Mouse (Mus musculus) adrenal gland, adult 8-10 months (tissue): Measurements from ENCODE around the gene Dynlt1b. TPM values are rescaled to one million over a fixed set of nuclear protein-coding genes. Genes with fewer than 3 reads are reported as not detected.
"Not testable (repeated sequence)": the region's sequence is repeated elsewhere in the genome, so short reads cannot be mapped to it uniquely, and the experiment has no call there.

ENCODE experiments used
- DNase-seq: peaks from one replicate; pipeline ENCODE4 v3.0.0; 2022
- total RNA-seq, 4 experiments: library from RNA; stranded (reverse); gene quantifications; 2 replicates each; pipeline ENCODE4 v1.2.4; 2022

Dynlt1b gene
- total RNA-seq, 4 experiments from 2014 or later: 90.2 to 122 (median 107) TPM

DNA sequence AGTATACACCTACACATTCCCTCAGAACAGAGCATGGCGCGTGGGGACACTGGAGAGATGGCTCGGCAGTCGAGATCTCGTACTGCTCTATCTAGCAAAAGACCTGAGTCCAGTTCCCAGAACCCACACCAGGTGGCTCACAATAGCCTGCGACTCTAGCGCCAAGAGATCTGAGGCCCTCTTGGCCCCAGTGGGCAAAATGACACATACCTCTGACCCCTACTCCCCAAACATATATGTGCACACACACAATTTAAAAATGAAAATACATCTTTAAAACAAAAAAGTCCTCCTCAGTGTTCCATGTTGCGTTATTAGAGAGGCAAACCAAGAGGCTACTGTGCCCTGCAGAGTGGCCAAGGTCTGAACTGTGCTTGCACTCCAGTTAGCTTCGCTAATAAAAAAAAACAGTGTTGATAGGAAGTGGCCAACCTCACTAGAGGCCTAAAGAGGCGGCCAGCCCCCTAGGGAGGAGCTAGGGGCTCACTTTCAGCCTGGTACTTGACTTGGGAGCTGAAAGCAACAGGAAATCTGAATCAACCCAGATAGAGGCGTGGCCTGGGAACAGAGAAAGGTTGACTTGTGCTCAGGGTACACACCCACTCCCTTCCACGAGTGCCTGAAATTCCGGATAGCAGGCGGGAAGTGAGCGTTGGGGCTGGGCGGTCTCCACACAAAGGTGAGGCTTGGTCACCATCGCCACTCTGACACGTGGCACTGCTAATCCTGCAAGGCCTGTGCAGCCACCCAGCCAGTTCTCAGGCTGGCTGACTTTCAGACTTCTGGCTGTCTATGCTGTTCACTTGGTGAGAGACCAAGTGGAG is 37.9 kb downstream of the Dynlt1b start:
- not testable (repeated sequence) for DNase-seq

DNA sequence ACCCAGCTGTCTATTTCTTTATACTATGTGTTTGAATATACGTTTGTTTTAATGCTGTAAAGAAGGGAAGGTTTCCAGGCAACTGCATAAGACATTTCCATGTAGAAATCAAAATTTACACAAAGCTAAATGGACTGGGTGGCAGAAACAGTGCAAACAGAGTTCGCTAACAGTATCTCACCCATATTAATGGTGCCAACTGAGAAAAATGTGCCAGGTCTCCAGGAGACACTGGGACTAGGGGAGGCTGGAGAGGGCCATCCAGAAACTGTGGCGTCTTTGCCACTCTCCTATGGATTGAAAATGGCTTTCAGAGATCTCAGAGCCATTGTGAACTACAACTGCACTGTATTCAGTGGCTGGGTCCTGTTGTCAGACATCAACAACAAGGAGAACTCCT is 40.1 kb downstream of the Dynlt1b start:
- DNase-seq: not testable (repeated sequence)

DNA sequence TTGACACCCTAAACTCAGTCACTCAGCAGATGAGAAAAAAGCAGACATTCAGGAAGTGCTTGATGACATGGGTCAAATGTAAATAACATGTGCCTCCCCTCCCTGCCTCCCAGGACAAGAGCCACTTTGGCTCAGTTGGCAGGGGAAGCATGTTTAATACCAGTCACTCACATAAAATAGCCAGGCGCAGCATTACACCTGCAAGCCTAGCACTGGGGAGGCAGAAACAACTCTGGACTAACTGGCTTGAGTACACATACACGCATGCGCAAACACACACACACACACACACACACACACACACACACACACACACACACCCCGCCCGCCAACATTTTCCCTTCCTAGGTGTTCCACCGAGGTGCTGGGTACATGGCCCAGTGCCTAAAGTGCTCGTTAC is 40.8 kb downstream of the Dynlt1b start:
- not testable (repeated sequence) for DNase-seq

DNA sequence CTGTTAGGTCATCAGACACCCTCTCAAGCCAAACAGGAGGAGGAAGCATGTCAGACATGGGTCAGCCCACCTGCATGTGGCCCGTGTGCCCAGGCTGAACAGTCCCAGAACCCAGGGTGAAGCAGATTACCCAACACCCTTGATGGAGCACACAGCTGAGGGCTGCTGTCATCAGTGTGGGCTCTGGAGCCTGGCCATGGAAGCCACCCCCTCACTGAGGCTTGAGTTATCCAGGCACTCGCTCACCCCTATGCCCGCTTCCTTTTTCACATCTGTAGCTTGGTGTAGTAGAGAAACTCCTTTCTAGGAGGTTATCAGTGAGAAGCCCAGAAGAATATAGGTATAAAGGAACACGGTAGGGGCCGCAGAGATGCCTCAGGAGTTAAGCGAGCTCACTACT is 45.4 kb downstream of the Dynlt1b start:
- not testable (repeated sequence) for DNase-seq

DNA sequence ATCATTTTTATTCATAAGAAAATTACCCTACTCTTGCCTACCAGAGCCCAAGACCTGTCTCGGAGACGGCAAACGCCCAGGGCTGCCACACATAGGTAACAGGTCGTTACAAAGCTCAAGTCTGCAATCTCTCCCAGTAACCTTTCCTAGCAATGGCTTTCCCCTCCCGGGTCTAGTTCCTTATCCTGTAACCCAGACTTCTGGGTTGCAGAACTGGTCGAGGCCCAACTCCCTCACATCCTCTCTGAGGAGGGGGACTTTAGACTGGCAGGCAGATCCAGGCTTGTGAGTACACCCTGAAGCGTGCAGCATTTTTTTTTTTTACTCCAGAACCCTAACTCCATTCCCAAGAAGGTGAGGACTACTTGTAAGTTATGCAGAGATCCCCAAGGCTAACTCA is 46.0 kb downstream of the Dynlt1b start:
- DNase-seq: not testable (repeated sequence)

DNA sequence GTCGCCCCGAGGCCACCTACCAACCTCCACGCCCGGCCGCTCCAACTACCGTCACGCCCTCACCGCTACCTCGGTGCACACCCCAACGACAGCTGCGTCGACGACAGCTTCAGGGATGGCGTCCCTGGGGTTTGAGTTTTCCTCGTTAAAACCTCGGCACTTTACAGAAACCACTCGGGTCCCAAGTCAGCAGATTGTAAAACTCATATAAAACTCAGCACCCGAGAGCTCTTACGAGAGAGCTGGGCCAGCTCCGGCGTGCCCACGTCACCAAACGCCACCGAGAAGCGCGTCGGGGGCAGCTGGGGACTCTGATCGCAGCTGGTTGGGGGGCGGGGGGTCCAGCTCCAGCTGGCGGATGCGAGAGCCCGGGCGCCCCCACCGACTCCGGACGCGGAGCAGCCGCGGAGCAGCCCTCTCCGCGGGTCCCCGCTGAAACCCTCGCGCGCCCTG is 46.6 kb downstream of the Dynlt1b start:
- not testable (repeated sequence) for DNase-seq

DNA sequence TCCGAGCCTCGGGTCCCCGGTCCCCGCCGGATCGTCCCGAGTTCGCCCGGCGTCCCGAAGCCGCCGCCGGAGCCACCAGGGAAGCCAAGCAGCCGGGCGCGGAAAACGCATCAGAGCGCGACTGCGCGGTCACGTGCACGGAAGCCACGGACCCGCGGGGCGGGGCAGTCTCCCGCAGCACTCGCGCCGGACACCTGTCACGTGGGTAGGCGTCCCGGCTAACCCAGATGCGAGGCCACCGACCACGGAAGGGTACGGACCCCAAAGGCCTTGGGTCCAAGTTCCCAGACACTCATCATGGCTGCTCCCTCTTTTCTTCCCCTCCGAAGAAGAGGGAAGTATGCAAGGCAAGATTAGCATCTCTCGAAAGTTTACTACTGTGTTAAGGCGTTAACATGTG is 47.1 kb downstream of the Dynlt1b start:
- not testable (repeated sequence) for DNase-seq

DNA sequence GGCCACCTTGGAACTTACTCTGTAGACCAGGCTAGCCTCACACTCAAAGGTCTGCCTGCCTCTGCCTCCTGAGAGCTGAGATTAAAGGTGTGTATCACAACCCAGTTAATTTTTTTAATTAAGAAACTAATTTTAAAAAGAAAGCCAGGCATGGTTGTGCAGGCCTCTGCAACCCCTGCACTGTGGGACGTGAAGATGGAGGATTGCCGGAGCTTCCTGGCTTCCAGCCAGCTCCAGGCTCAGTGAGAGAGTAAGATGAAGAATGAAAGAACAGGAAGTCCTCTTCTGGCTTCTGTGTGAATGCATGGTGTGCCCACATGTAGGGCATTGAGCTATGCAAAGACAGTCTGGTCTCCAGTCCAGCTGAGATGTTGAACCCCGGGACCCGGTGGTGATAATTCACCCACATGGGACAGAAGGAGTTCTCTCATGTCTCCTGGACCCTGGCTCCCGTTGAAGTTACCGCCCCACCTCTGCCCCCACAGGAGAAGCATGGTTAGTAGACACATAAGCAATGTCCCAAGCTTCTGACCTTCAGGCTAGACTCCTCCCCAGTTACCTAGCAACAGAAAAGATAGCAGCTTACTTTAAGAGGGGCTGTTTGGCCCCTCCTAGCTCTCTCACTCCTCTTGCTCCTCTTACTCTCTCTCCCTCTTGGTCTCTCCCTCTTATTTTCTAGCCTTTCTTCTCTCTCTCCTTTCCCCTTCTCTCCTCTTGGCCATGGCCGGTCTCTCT is 51.1 kb downstream of the Dynlt1b start:
- DNase-seq: not testable (repeated sequence)

DNA sequence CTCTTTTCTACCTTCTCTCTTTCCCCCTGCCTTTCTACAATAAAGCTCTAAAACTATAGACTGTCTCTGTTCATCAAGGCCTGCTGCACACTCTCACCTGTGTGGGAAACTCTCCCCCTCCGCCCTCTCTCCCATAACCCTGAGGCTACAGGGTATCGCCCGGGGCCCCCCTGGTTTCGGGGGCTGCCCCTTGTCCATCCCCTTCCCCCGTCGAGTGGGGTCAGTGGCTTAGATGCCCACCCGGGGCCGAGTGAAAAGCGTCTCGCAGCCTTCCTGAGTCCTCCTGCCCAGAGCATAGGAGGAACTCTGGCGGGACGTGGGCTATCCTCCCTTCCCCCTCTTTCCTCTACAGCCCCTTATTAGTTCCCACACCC is 51.7 kb downstream of the Dynlt1b start:
- DNase-seq: not testable (repeated sequence)

DNA sequence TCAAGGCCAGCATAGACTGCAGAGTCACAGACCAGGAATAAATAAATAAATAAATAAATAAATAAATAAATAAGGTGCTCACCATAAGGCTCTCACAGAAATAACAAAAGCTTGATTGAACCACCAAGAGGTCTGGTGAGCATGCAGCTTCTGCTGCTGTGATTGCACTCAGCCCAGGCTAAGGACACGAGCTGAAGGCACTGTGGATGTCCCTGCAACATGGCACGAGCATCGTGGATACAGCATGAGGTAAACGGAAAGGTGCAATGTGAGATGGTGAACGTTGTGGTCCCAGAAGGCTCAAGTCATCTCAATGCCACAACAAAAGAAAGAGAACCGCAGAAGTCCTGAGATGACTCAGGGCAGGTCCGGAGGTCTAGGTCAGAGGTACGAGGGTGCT is 52.3 kb downstream of the Dynlt1b start:
- DNase-seq: not testable (repeated sequence)

Other genes starting within 250 kb of the Dynlt1b start
- gene Tmem181a, start 173.3 kb upstream of the Dynlt1b start, total RNA-seq: 10 to 100 TPM; 13.9 to 15.1 (median 14.4) TPM
- gene Dynlt1a, start 112.6 kb upstream of the Dynlt1b start, total RNA-seq: 1 to 10 TPM; 2.6 to 7.1 (median 5.4) TPM
- 10 to 100 TPM in 3 of 4 experiments, 1 to 10 TPM in 1; 5.6 to 23.8 (median 12.6) TPM for gene Dynlt1c, start 171.6 kb downstream of the Dynlt1b start, total RNA-seq
- 100 to 1,000 TPM in 3 of 4 experiments, 10 to 100 TPM in 1; 99.3 to 120 (median 106) TPM for gene Dynlt1f, start 225.8 kb downstream of the Dynlt1b start, total RNA-seq
- gene Sytl3, start 229.0 kb downstream of the Dynlt1b start, total RNA-seq: 1 to 10 TPM in 1 of 4 experiments, under 1 TPM in 3; 0.31 to 1.2 (median 0.66) TPM